Mouse (Mus musculus) gonadal fat pad, adult 2 months (tissue): ENCODE data around the gene Abat. TPM values are rescaled to one million over a fixed set of nuclear protein-coding genes. Genes with fewer than 3 reads are reported as not detected.
"Not testable (repeated sequence)": the region's sequence is repeated elsewhere in the genome, so short reads cannot be mapped to it uniquely, and the experiment has no call there.

Experiments used
- DNase-seq: peaks from one replicate; pipeline ENCODE4 v3.0.0-alpha.2; 2012; ENCODE audit warnings: low read depth
- polyA plus RNA-seq: library from polyadenylated mRNA; depleted of rRNA; stranded (reverse); fragments of >200 nt; gene quantifications from 2 replicates; pipeline ENCODE4 v1.2.3, GENCODE M21; 2012

Gene Abat
- polyA plus RNA-seq, 1 experiment: 17.8 TPM

DNA sequence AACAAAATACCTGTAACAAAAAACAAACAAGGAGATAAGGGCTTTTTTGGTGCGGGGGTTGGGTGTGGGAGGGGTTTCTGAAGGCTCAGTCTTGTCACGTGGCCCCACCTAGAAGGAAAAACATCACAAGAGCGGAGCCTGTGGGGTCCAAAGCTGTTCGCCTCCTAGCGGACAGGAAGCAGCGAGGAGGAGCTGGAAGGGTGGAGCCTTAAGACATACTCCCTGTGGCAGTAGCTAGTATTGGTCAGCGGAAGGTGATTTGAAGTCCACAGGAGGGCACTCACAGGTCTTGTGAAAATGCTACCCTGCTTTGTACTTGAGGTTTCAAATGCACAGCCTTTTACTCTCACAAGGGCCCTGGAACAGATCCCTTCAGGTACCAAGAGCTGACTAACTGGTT lies 19.7 kb downstream of the Abat start:
- no peak for DNase-seq

DNA sequence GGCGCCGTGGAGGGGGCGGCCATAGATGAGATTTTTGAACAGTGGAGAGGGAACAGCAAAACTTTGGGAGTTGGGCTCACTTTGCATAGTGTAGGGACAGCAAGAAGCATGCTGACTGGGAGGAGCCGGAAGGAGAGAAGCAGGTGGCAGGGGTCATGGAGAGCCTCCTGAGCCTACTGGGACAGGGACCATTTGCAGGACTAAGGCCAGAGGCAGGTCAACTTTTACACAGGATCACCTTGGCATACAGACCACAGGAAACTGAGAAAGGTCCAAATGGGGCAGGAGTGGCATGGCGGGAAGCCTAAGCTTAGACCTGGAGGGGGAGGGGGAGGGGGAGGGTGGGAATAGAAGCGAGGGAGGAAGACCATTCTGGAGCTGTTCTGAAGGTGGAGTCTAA lies 20.2 kb downstream of the Abat start:
- DNase-seq: no peak

DNA sequence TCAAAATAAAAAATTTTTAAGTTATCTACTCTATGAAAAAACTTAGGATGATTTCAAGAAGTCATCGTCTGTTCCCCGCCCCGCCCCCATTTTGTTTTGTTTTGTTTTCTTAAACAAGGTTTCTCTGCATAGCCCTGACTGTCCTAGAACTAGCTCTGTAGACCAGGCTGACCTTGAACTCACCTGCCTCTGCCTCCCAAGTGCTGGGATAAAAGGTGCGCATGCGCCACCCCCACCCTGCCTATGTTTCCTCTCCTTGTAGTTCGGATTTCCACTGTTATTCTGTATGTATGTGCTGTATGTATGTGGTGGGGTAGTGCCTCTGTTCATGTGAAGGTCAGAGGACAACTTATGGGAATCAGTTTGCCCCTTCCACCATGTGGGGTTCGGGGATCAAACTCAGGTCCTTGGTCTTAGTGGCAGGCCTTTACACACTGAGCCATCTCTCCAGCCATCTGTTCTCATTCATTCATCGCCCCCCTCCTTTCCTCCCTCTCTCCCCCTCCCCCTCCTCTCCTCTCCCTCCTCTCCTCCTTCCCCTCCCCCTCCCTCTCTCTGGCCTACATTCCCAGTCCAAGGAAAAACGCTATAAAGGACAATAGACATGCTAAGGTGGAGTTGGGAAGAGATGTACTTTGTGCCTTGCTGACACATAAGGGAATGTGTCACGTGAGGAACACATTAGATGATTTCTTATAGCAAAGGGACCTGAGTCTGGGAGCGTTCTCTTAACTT lies 21.4 kb downstream of the Abat start:
- DNase-seq: no peak

DNA sequence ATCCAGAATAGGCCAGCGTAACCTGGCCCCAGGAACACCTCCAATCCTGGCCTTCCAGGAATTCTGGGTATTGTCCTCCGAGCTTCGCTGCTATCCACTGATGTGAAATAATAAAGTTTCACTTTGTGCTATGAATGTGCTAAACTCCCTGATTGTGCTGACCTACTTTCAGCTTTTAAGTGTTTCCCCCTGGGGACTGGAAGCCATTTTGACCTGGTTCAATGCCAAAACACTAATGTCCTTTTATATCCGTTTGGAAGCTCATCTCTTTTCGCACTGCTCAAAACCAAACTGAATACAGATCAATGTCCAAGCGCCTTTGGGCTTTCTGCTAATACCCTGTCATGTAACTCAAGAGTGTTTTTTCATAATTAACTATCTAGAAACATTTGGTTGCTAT lies 22.2 kb downstream of the Abat start:
- DNase-seq: no peak

DNA sequence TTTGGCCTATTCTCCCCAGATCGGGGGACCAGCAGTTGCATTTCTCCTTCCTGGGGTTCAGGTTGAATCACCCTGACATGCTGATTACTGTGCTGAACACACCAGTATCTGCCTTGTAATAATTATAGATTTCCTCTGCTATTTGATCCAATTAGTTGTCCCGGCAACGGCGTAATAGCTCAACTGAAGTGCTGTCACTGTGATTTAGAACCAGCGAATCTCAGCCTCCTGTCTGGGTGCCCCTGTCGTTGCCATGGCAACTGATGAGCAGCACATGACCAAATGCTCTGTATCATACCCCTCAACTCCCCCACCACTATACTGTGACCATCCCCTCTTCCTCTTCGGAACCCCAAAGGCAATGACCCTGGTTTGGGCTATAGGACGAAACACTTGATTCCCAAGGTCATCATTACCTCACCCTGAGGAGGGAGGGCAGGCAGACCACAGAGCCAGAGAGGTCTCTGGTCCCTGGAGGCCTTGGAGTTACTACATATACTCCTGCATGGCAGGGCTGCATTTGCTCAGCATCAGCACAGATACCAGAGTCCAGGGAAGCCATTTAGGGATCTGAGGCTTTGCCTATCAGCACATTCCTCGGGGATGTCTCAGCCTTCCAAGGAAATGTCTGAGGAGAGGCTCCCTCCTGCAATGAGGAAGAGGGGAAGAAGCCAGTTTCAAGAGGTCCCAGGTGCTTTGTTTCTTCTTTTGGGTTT lies 26.1 kb downstream of the Abat start:
- DNase-seq: no peak

DNA sequence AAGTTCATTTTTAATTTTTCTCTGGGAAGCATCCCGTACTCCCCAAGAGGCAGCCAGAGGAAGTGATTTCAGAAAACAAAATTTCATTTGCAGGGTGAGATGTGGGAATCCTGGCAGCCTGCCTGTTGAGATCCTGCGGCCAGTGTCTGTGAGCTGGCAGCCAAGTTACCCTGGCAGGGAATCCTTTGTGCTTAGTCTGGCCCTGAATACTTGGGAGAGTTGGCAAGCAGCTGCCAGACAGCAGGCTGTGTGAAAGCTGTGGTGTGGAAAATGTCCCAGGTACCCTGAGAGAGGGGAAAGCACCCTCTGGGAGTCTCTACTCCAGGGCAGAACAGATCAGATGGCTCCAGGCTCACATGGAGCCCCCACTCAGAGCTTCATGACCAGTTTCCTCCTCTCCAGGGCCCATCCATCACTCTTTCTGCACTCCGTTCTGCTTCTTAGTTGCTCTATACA lies 27.7 kb downstream of the Abat start:
- no peak for DNase-seq

DNA sequence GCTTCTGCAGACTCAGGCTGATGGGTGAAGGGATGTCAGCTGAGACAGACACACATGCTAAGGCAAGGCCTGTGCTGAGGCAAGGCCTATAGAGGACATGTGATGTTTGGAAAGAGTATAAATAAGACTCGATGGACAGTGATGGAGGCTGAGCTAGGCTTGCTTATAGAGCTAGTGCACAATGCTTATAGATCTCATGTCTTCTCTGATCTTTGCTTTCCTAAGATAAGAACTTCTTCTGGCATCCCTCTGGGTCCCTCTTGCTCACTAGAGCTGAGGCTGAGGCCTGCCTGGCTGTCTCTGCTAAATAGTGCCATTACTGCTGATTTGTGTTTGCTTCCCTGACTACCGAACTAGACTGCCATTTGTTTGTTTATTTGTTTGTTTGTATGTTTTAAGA lies 34.6 kb downstream of the Abat start:
- no peak for DNase-seq

DNA sequence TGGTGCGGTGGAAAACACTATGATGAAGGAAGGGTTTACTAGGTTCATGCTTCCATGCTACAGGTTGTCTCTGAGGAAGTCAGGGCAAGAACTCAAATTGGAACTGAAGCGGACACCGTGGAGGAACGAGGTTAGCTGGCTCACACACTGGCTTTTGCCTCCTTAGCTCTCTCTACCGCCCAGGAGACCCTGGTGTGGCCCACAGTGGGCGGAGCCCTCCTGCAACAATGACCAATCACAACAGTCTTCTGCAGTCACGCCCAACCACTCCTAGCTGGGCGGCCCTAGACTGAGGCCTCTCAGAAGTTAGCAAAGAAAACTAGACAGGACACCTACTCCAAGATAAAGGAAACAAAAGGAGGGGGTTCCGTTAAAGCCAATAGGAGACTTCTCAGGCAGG lies 36.3 kb downstream of the Abat start:
- DNase-seq: no peak

DNA sequence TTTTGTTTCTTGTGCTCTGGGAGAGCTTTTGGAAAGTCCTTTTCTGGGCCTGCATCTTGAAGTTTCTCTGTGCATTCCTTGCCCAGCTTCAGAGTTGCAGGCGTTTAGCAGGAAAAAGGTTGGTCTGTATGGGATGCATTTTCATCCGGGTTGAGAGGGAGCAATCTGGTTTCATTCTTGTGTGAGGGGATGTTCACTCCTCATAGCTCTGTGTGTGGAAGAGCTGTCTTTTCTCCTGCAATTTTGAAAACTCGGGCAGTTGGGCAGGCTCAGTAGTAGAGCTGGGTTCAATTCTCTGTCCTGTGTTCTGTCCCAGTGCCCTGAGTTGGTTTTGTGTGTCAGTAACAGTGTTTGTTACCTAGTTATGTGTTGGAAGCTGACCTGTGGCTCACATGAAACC lies 41.1 kb downstream of the Abat start:
- no peak for DNase-seq

DNA sequence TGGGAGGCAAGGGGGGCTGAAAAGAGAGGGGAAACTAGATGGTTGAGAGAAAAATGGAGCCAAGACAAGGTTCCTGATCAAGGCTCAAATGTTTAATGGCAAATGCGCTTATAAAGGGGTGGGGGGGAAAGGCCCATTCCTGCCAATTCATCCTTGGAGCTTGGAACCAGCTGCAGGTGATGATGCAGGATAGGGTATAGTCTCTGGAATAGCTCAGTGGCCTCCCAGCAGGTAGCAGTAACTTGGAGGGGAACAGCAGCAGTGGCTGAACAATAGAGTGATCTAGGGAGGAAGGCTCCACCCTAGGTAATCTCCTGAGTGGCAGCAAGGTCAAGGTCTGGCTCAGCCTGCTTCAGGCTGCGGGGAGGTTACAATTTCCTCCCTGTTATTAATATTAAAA lies 41.5 kb downstream of the Abat start:
- DNase-seq: not testable (repeated sequence)

DNA sequence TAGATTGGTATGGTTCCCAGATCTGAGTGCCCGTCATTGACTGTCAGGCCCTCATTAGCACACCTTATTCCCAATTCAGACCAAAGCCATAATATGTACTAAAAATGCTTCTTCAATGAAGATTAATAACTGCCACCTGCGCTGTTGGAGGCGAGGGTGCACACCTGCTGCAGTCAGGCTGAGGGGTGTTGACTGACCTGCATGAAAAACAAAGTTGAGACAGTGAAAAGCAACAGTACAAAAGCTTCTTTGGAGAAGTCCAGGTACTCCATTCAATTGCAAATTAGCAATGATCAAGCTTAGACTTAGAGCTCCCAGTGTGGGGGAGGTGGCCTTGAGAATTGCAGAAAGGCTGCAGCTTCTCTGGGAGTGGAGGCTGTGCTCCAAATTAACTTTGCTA lies 42.1 kb downstream of the Abat start:
- DNase-seq: not testable (repeated sequence)

DNA sequence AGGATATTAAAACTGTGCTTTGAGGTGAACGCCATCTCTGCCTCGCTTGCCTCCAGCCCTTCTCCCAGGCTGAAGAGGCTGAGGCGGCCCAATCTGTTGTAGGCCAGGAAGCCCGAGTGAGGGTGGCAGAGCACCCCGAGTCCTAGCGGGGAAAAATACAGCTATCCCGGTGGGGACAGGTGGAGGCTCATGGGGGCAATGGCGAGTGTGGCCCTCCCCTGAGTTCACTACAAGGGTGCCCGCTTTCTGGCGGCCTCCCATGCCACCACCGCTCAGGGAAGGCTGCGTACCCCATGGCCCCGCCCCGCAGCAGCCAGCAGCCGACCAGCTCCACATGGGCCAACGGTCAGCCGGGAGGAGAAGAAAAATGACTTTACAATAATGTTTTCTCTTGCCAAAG lies 46.9 kb downstream of the Abat start:
- no peak for DNase-seq

DNA sequence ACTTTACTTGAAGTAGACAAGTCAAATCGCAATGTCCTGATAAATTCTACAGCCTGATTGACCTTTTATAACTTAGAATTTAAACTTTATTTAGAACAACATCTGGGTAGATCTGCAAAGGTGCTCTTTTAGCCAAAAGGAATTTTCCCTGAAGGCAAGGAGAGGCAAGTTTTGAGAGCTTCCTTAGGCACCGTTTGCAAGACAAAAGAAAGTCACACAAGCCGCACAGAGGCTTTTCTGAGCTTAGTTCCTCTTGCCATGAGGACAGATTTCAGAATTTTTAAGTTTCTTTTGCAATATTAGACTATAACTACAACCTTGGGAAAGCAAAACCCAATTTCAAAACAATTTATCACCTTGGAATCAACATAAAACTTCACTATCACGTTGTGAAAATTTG lies 47.9 kb downstream of the Abat start:
- not testable (repeated sequence) for DNase-seq

DNA sequence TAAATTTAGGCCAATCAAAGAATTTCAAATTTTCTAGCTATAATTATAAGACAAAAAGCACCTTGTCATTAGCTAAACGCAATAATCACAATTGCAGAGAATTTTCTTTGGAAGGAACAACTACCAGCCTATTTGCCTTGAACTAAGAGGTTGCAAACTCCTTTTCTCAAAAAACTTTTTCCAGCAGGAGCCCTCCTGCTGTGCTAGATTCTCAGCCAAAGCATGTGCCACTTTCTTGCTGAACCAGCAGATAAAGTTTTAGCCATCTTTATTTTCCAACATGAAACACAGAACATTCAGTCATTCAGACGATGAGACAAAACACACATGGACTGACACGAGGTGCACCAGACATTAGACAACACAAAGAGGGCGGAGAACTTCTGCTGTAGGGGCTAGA lies 48.6 kb downstream of the Abat start:
- DNase-seq: not testable (repeated sequence)

DNA sequence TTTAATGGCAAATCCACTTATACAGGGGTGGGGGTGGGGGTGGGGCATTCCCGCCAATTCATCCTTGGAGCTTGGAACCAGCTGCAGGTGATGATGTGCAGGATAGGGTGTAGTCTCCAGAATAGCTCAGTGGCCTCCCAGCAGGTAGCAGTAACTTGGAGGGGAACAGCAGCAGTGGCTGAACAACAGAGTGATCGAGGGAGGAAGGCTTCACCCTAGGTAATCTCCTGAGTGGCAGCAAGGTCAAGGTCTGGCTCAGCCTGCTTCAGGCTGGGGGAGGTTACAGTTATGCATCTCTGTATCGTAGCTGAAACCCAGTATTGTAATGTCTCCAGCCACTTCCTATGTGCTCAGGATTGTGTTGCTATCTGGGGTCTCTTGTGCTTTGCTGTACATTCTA lies 49.6 kb downstream of the Abat start:
- DNase-seq: not testable (repeated sequence)

DNA sequence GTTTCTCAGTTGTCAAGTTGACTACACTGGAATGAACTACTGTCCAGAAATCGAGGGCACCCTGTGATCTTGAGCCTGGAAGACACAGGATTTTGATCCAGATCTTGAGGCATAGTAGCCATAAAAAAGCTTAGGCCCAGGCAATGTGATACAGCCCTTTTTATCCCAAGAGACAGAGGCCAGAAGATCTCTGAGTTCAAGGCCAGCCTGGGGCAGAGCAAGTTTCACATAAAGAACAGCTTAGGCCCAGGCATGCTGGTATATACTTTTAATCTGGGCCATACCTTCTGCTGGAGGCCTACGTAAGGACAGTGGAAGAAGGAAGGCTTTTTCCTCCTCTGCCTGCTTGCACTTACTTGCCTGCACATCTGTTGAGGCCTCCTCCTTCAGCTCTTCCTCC lies 51.6 kb downstream of the Abat start:
- DNase-seq: no peak

DNA sequence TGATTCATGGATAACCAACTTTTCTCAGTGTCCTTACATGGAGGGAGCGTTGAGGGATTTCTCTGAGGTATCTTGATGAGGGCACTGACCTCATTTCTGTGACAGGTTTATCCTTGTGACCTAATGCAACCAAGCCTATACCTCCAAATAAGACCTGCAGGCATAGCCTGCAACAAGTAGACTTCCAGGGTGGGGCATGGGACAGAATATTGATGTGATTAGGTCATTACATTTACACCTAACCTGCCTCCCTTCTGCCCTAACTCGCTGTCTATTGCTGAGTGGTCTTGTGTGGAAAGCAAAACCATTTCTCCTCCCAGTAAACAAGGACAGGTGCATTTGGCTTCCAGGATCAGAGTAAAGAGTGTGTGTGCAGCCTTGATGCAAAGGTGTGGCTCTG lies 52.3 kb downstream of the Abat start:
- no peak for DNase-seq

DNA sequence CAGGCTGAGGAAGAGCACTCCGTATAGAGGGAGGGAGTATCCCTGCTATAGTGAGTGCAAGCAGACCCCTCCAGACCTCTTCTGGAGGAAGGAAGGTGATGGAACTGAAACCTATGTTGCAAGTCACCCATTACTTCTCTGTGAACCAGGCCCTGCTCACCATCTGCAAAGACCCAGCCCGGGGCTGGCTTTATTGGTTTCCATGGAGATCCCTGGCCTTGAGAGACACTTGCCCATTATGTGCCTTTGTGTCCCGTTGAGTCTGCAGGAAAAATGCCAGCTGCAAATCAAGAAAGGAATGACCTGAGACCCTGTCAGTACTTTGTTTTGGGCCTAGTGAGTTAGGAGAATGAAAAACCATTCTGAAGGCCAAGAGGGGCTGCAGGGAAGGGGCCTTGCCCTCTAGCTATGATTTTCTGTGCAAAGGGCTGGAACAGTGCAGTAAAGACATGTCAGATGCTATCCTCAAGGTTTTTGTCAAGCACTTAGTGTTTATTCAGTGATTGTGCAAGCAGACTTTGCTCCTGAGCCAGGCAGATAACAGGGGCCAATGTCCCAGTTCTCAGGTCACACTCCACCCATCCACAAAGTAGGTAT lies 53.0 kb downstream of the Abat start:
- DNase-seq: no peak

DNA sequence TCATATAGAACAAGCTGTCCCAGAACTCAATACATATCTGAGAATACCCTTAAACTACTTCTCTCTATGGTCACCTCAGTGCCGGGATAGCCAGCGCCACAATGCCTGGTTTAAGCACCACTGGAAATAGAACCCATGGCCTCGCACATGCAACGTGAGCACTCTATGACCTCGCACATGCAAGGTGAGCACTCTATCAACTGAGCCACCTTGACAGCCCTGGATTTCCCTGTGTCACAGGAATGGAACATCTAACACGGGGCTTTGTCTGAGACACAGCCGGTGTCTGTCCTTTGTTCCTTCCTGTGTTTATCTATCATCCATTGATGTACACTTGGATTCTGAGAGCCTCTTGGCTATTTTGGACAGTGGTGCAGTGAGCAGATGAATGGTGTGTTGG lies 55.7 kb downstream of the Abat start:
- no peak for DNase-seq

DNA sequence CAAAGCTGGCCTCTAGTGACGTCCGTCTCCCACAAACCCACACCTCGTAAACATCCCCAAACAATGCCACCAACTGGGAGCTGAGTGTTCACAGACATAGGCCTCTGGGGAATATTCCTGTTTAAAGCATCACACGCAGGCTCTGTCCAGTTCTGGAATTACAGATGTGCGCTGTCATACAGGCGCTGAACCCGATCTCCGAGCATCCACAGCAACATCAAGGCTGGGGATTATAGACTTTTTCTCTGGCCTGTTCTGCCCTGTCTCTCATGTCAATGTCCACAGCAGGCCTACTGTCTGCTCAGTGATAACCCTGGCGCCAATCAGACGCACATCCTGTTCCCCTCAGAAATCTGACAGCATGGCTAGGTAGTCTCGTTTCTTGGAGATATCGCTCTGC lies 57.1 kb downstream of the Abat start:
- DNase-seq: no peak

DNA sequence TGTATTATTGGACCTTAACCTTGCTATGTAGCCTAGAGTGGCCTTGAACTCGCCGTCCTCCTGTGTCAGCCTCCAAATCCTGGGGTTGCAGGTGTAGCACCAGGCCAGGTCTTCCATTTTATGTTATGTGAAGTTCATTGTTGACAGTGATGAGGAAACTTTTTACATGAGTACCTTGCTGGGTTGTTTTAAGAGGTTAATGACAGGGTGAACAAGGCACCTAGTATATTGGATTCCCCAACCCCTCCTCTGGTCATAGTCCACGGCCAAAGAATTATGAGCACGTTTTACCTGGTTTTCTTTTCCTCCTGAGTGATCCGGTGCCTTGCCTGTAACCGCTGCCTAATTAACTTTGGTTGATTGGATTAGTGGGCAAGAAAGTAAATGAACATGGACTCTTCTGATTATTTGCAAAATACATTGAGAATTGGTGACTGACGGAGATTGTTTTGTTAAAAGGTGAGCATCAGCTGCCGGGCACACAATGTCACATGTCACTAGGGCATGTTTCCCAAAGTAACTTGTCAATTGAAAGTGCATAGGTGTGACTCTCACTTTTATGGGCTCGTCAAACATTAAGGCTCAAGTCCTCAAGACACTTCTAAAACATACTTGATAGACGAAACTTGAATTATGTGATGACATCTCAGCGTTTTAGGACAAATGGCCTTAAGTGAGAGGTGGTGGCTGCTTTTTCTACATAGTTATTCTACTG lies 57.8 kb downstream of the Abat start:
- DNase-seq: no peak

DNA sequence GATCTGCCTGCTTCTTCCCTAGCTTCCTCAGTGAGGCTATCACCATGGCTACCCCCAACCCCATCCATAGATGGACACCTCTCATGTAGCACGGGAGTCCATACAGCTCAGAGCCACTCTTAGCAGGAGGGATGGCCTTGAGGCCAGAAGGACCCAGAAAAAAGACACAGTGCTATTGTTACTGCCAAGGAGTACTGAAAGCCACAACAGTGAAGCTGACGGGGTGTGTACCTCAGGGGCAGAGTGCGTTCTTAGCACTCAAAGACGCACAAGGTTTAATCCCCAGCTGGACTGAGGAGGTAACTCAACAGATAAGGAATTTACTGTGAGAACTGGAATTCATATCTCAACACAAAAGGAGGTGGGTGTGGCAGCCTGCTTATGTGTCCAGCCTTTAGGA lies 59.8 kb downstream of the Abat start:
- DNase-seq: no peak

DNA sequence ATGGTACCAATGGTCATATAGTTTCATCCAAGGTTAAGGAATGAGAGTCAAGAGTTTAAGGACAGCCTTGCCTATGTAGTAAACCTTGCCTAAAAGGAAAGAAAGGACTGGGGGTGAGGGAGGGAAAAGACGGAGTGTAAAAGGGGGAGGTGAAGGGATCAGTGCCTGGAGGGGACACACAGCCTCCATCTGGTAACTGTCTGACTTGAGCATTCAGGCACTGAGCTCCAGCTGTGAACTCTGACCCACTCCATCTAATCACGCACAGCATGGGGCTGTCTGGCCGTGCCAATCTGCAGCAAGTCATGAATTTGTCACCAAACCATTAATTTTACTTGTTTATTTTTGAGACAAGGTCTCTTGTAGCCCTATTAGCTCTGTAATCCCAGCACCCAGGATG lies 60.5 kb downstream of the Abat start:
- no peak for DNase-seq
